Mouse (Mus musculus) E14TG2a.4 (cell line): ENCODE measurements at regions not wholly inside any gene's neighbourhood (a gene's known extent, or its start where the extent isn't known, plus 50 kb on each side); places are given as distances from the start of the nearest gene placed in this dataset.

Source experiments
- CTCF ChIP-seq: conservative IDR thresholded peaks from 2 replicates; pipeline ENCODE4 v1.5.1; 2014; ENCODE audit warnings: low read length
- NANOG ChIP-seq: IDR thresholded peaks from 2 replicates; pipeline ENCODE4 v1.6.1; 2014; ENCODE audit warnings: borderline replicate concordance, low read length, mixed read lengths
- POU5F1 ChIP-seq: IDR thresholded peaks from 2 replicates; pipeline ENCODE4 v1.6.1; 2014; ENCODE audit warnings: low read length, borderline replicate concordance

GRCm38 (mm10) chr15:37166744-37167143 lies 159.2 kb upstream of the Zfp706 start:
- TF ChIP-seq CTCF, result no peak
- TF ChIP-seq POU5F1, result no peak
- no peak for TF ChIP-seq NANOG
